Mouse (Mus musculus) G1E (cell line): ENCODE measurements at regions not wholly inside any gene's neighbourhood (a gene's known extent, or its start where the extent isn't known, plus 50 kb on each side); places are given as distances from the start of the nearest gene placed in this dataset.

Experiments used
- CTCF ChIP-seq: IDR thresholded peaks from 2 replicates; pipeline ENCODE4 v1.5.1; 2012; ENCODE audit warnings: low read depth, low read length, inconsistent platforms, mixed read lengths
- GATA1 ChIP-seq: IDR thresholded peaks from 2 replicates; pipeline ENCODE4 v1.6.1; 2012; ENCODE audit warnings: borderline replicate concordance, low read length, inconsistent platforms, mixed read lengths
- GATA2 ChIP-seq: IDR thresholded peaks from 2 replicates; pipeline ENCODE4 v1.6.1; 2012; ENCODE audit warnings: low read depth, low read length, inconsistent platforms, borderline replicate concordance
- POLR2AphosphoS5 ChIP-seq: IDR thresholded peaks from 2 replicates; pipeline ENCODE4 v1.6.1; 2012; ENCODE audit warnings: low read depth, low read length, inconsistent platforms; ENCODE audit not compliant: insufficient replicate concordance
- TAL1 ChIP-seq: conservative IDR thresholded peaks from 2 replicates; pipeline ENCODE4 v1.6.1; 2012; ENCODE audit warnings: low read depth, low read length, inconsistent platforms, mixed read lengths

DNA sequence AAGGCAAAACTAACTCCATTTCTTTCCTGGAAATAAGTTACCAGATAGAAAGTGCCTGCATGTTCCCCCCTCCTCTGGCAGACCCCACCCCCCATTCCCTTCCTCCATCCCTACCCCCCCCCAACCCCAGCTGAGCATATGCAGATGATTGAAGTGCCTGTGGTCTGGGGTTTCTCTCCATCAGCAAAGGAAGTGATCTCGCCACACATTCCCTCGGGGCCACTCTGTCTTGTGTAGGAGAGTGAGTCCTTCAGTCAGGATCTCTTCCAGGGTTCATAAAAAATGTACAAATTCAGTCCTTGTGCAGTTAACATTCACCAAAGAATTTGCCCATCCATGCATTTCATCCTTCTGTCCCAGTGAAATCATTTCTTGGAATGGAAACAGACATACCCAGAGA lies 370.1 kb downstream of the Slc4a3 start:
- TF ChIP-seq CTCF, result no peak
- no peak for TF ChIP-seq POLR2AphosphoS5
- TF ChIP-seq GATA1, result no peak
- TF ChIP-seq TAL1, result no peak
- no peak for TF ChIP-seq GATA2
